Mouse (Mus musculus): ENCODE results near the gene Dynll2. TPM values are rescaled to one million over a fixed set of nuclear protein-coding genes. Genes with fewer than 3 reads are reported as not detected.
"Not testable (repeated sequence)": the region's sequence is repeated elsewhere in the genome, so short reads cannot be mapped to it uniquely, and the experiment has no call there.

The Dynll2 gene
- polyA plus RNA-seq, 1 experiment, result 497 TPM

DNA sequence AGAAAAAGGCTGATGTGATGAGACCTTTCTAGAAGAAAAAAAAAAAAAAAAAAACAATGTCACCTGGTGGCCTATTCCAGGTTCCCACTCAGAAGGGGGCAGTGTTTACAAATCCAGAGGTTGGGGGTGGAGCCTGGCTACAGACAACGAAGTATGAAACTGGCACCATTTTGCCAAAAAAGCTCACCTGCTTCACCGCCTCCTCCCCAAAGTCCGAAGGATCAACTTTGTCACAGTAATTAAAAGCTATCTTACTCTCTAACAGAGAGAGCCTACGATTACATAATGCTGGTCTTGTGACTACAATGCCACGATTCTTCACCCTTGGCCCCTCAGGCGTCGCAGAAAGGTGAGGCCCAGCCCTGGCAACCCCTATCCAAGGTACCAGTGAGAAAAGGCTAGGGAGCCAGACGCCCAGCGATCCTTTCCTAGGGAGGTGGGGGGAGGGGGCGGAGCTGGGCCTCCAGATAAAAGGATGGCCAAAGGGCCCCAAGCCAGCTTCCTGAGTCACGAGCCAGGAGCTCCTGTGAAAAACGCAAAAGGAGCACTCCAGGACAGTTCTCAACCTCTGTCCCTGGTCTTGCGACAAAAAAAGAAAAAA lies 1.1 kb downstream of the Dynll2 start:
- Histone ChIP-seq H3K4me3 (replicated peaks; ENCODE audit: insufficient read depth, low read depth, low read length) (peak overlapping the region; percentile 64), H3K4me1 (ENCODE audit: control insufficient read depth, insufficient read depth, low read length) (peaks cover 9% of the 10 kb centered on the region), H3K27ac (ENCODE audit: insufficient read depth, low read length) (peak overlapping the region; percentile 99), H3K27me3 (ENCODE audit: control insufficient read depth, insufficient read depth, low read length) (no peaks in the 10 kb centered on the region)
- 2% methylated on average over 13 of the region's 13 CpGs for whole genome bisulfite sequencing
- peak; percentile 81 to 87 for DNase-seq
- TF ChIP-seq POLR2A (IDR thresholded peaks at IDR 0.05; ENCODE audit: borderline replicate concordance, insufficient read depth, low read length) (no peak), CTCF (IDR thresholded peaks at IDR 0.05; ENCODE audit: borderline replicate concordance, insufficient read depth, low read depth, low read length) (no peak)

DNA sequence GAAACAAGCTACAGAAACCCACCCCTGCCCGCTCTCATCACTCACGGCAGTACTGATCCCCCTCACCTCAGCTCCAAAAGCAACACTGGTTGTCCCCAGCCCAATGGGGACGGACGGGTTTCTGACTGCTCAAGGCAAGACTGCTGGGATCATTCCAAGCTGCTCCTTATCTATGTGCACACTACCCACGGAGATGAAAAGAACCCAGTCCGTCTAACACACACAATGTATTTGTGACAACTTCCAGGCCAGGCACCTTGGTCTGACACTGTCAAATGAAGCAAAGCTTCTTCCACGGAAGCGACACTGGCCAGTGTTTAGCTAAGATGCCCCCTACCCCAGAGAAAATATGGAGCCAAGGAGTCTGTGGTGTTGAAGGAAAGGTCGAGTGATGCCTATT lies 1.7 kb downstream of the Dynll2 start:
- TF ChIP-seq POLR2A (IDR thresholded peaks at IDR 0.05; ENCODE audit: borderline replicate concordance, insufficient read depth, low read length) (no peak), CTCF (IDR thresholded peaks at IDR 0.05; ENCODE audit: borderline replicate concordance, insufficient read depth, low read depth, low read length) (no peak)
- Histone ChIP-seq H3K4me3 (replicated peaks; ENCODE audit: insufficient read depth, low read depth, low read length) (peak overlapping the region; percentile 64), H3K27ac (ENCODE audit: insufficient read depth, low read length) (peak overlapping the region; percentile 46; the same call in 1 of the 2 replicates), H3K4me1 (ENCODE audit: control insufficient read depth, insufficient read depth, low read length) (peaks cover 9% of the 10 kb centered on the region), H3K27me3 (ENCODE audit: control insufficient read depth, insufficient read depth, low read length) (no peaks in the 10 kb centered on the region)
- DNase-seq, result peak in 1 of 2 experiments; percentile 39
- 8% methylated on average over 9 of the region's 9 CpGs for WGBS

DNA sequence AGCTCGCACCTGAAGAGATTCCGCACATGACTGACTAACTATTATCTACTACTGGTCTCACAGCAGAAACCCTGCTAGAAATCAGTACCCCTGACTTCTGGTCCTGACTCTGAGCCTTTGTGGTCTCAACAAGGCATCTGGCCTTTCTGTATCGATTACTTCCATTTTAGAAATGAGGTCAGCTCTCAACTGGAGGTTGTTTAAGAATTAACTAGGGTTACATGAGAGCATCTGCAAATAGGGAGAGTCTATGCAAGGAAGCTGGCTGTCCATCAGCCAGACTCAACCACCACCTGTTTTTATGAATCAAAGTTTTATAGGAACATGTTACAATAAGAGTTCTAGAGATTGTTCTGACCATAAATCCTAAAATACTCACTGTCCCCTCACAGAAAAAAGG lies 2.8 kb downstream of the Dynll2 start:
- 17% methylated on average over 3 of the region's 3 CpGs for WGBS
- Histone ChIP-seq H3K27ac (ENCODE audit: insufficient read depth, low read length) (no peak overlapping the region), H3K4me3 (replicated peaks; ENCODE audit: insufficient read depth, low read depth, low read length) (no peak overlapping the region), H3K27me3 (ENCODE audit: control insufficient read depth, insufficient read depth, low read length) (no peaks in the 10 kb centered on the region), H3K4me1 (ENCODE audit: control insufficient read depth, insufficient read depth, low read length) (peaks cover 9% of the 10 kb centered on the region)
- TF ChIP-seq POLR2A (IDR thresholded peaks at IDR 0.05; ENCODE audit: borderline replicate concordance, insufficient read depth, low read length) (no peak), CTCF (IDR thresholded peaks at IDR 0.05; ENCODE audit: borderline replicate concordance, insufficient read depth, low read depth, low read length) (no peak)
- DNase-seq, result no peak

DNA sequence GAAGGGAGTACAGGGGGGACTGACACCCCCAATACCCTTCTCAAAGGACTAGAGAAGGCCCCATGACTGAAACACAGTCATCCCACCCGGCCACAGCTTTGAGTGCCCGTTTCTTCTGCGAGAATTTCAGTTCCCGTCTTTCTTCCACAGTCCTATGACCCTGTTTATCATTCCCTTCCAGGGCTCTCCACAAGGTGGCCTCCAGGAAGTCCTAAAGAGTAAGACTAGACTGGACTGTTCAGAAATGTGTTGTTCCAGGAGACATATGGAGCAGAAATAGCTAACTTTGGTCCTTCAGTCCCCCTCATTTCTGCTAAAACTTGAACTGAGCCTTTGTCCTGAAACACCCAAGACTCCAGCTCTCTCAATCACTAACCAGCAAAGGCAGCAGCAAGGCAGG lies 8.4 kb downstream of the Dynll2 start:
- WGBS, result 56% methylated on average over 4 of the region's 4 CpGs
- no peaks in the 10 kb centered on the region for H3K27me3 ChIP-seq (ENCODE audit: control insufficient read depth, insufficient read depth, low read length)
- no peak overlapping the region for H3K4me3 ChIP-seq (replicated peaks; ENCODE audit: insufficient read depth, low read depth, low read length)
- H3K27ac ChIP-seq (ENCODE audit: insufficient read depth, low read length), result no peak overlapping the region
- peaks cover 3% of the 10 kb centered on the region for H3K4me1 ChIP-seq (ENCODE audit: control insufficient read depth, insufficient read depth, low read length)
- TF ChIP-seq POLR2A (IDR thresholded peaks at IDR 0.05; ENCODE audit: borderline replicate concordance, insufficient read depth, low read length) (no peak), CTCF (IDR thresholded peaks at IDR 0.05; ENCODE audit: borderline replicate concordance, insufficient read depth, low read depth, low read length) (no peak)
- no peak for DNase-seq

DNA sequence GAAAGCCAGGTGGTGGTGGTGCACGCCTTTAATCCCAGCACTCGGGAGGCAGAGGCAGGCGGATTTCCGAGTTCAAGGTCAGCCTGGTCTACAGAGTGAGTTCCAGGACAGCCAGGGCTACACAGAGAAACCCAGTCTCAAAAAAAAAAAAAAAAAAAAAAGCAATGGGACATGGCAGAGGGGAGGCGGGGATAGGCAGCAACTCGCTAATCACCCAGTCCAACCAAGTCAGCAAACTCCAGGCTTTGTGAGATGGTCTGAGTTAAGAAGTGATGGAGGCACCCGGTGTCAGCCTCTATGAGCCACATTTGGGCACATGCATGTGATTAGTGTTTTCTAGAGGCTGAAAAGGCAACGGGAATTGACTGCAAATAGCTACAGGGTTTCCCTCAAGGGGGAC lies 10.3 kb downstream of the Dynll2 start:
- not testable (repeated sequence) for H3K27me3 ChIP-seq (ENCODE audit: control insufficient read depth, insufficient read depth, low read length); H3K27ac ChIP-seq (ENCODE audit: insufficient read depth, low read length); DNase-seq; H3K4me3 ChIP-seq (replicated peaks; ENCODE audit: insufficient read depth, low read depth, low read length); H3K4me1 ChIP-seq (ENCODE audit: control insufficient read depth, insufficient read depth, low read length)
- 77% methylated on average over 8 of the region's 8 CpGs for WGBS

DNA sequence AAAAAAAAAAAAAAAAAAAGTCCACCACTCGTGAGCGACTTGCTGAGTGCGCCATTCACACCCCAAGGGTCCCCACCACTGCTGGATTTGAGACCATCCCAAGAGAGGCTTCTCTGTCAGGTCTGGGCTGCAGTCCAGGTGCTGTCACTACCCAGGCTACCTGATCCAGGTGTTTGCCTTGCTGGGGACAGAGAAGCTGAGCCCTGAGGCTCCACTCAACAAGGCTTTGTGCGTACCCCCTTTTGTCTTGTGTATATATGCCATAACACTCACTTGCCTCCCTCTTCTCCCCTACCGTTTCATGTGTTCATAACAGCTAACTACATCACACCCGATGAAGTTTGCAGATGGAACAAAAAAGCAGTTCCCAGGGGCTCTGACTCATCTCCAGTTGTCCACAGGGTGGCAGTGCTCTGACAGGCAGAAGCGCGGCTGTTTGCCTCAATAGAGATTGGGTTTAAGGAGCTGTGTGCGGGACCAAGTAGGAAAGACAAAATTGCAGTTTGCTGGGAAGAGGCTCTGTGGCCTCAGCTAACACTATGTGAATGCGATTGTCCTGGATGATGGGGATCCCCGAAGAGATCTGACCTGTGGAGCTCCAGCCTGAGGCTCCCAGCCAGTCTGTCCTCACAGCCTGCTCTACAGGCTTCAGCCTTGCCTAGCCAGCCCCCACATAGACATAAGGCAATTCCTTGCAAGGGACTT lies 12.7 kb downstream of the Dynll2 start:
- TF ChIP-seq CTCF (IDR thresholded peaks at IDR 0.05; ENCODE audit: borderline replicate concordance, insufficient read depth, low read depth, low read length) (peak; percentile 77), POLR2A (IDR thresholded peaks at IDR 0.05; ENCODE audit: borderline replicate concordance, insufficient read depth, low read length) (no peak)
- Histone ChIP-seq H3K27me3 (ENCODE audit: control insufficient read depth, insufficient read depth, low read length) (no peaks in the 10 kb centered on the region), H3K4me3 (replicated peaks; ENCODE audit: insufficient read depth, low read depth, low read length) (no peak overlapping the region), H3K27ac (ENCODE audit: insufficient read depth, low read length) (no peak overlapping the region), H3K4me1 (ENCODE audit: control insufficient read depth, insufficient read depth, low read length) (no peaks in the 10 kb centered on the region)
- 9% methylated on average over 11 of the region's 11 CpGs for WGBS
- DNase-seq, result peak; percentile 63 to 67

DNA sequence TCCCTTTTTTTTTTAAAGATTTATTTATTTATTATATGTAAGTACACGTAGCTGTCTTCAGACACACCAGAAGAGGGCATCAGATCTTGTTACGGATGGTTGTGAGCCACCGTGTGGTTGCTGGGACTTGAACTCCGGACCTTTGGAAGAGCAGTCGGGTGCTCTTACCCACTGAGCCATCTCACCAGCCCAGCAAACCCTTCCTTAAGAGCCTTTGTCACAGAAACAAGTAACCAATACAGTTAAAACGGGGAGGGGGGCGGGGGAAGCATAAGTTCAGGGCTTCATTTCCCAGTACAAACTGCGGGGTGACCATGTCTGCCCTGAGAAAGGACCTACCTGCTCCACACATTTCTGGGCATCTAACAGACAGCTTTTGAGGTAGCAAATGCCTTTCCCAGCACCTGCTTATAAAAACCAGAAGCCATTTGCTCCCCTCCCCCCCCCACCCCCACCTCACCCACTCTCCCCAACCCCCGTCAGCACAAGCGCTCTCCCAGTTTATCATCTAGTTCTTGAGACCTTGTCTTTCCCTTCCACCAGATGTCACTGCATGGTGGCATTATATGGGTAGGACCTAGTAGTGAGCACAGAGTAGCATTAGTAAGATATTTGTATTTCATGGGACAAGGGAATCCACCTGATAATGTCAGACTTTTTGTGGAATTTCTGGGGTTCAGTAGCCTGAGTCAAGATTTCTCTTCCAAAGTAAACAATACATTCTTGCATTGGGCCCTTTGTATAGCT lies 13.6 kb downstream of the Dynll2 start:
- H3K27ac ChIP-seq (ENCODE audit: insufficient read depth, low read length), result no peak overlapping the region
- DNase-seq, result no peak
- no peak for TF ChIP-seq CTCF (IDR thresholded peaks at IDR 0.05; ENCODE audit: borderline replicate concordance, insufficient read depth, low read depth, low read length)
- TF ChIP-seq POLR2A (IDR thresholded peaks at IDR 0.05; ENCODE audit: borderline replicate concordance, insufficient read depth, low read length), result no peak
- WGBS, result 50% methylated on average over 10 of the region's 10 CpGs
- no peak overlapping the region for H3K4me3 ChIP-seq (replicated peaks; ENCODE audit: insufficient read depth, low read depth, low read length)
- H3K4me1 ChIP-seq (ENCODE audit: control insufficient read depth, insufficient read depth, low read length), result no peaks in the 10 kb centered on the region
- no peaks in the 10 kb centered on the region for H3K27me3 ChIP-seq (ENCODE audit: control insufficient read depth, insufficient read depth, low read length)

DNA sequence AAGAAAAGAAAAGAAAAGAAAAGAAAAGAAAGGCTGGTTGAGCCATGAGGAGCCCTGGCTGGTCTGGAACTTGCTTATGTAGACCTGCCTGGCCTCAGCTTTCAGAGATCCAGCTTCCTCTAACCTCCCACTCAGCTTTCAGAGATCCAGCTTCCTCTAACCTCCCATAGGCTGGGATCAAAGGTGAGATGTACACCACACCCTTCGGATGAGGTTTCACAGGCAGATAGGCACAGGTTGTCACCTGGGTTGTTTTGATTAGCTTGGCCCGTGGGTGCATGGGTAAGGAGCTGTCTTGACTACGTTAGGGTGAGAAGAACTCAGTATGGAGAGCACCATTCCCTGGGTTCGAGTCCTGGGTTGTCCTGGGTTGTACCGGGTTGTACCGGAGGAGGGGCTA lies 14.5 kb downstream of the Dynll2 start:
- WGBS, result 82% methylated on average over 6 of the region's 6 CpGs
- TF ChIP-seq POLR2A (IDR thresholded peaks at IDR 0.05; ENCODE audit: borderline replicate concordance, insufficient read depth, low read length) (no peak), CTCF (IDR thresholded peaks at IDR 0.05; ENCODE audit: borderline replicate concordance, insufficient read depth, low read depth, low read length) (no peak)
- no peaks in the 10 kb centered on the region for H3K27me3 ChIP-seq (ENCODE audit: control insufficient read depth, insufficient read depth, low read length)
- no peaks in the 10 kb centered on the region for H3K4me1 ChIP-seq (ENCODE audit: control insufficient read depth, insufficient read depth, low read length)
- no peak overlapping the region for H3K27ac ChIP-seq (ENCODE audit: insufficient read depth, low read length)
- no peak overlapping the region for H3K4me3 ChIP-seq (replicated peaks; ENCODE audit: insufficient read depth, low read depth, low read length)
- no peak for DNase-seq

Measured in cerebellum, adult 2 months (tissue).